Mouse (Mus musculus) cortical plate, adult 2 months (tissue): ENCODE measurements around the gene Nemp1.

ENCODE experiments used
- CTCF ChIP-seq: fragments of 200-500 bp; IDR thresholded peaks from 2 replicates; pipeline ENCODE4 v1.5.1; 2011; ENCODE audit warnings: mild to moderate bottlenecking, control low read depth, low read length; ENCODE audit not compliant: insufficient read depth; ENCODE audit errors: extremely low read depth
- POLR2A ChIP-seq: fragments of 200-500 bp; IDR thresholded peaks from 2 replicates; pipeline ENCODE4 v1.6.1; 2011; ENCODE audit warnings: mild to moderate bottlenecking, low read length, control low read depth; ENCODE audit not compliant: insufficient read depth; ENCODE audit errors: extremely low read depth

- TF ChIP-seq POLR2A, result no peak
- TF ChIP-seq CTCF, result no peak
Observed at GRCm38 (mm10) chr10:127619119-127619721, 47.5 kb upstream of the Nemp1 start.
